Mouse (Mus musculus) neural tube, embryonic 11.5 days (tissue): Measurements from ENCODE around the gene Ctf1. TPM values are rescaled to one million over a fixed set of nuclear protein-coding genes. Genes with fewer than 3 reads are reported as not detected.
A peak's percentile ranks its signal among the peaks of the same experiment; 100 is the strongest.

ENCODE experiments used
- ATAC-seq: fragments of 200-750 bp; cut with Nextera tagmentation; 2 replicates; pipeline ENCODE4 v1.8.0; 2017; ENCODE audit warnings: moderate number of reproducible peaks, mild to moderate bottlenecking, moderate TSS enrichment, moderate library complexity; ENCODE audit not compliant: insufficient read depth, low FRiP score, low TSS enrichment
- DNase-seq: peaks from one replicate; pipeline ENCODE4 v3.0.0-alpha.2; 2015; ENCODE audit warnings: low spot score
- H3K27ac ChIP-seq: fragments of 300-500 bp; sonication (generic); 2 replicates; pipeline ENCODE4 v1.5.1; 2014; ENCODE audit warnings: low read depth, mild to moderate bottlenecking, low read length
- H3K27me3 ChIP-seq: fragments of 300-500 bp; sonication (generic); 2 replicates; pipeline ENCODE4 v1.6.1; 2014; ENCODE audit warnings: mild to moderate bottlenecking, low read length, mixed read lengths; ENCODE audit not compliant: control insufficient read depth, insufficient read depth
- H3K36me3 ChIP-seq: fragments of 300-500 bp; sonication (generic); 2 replicates; pipeline ENCODE4 v1.6.1; 2014; ENCODE audit warnings: mild to moderate bottlenecking, low read length, moderate library complexity, mixed read lengths; ENCODE audit not compliant: control insufficient read depth, insufficient read depth
- H3K4me1 ChIP-seq: fragments of 300-500 bp; sonication (generic); 2 replicates; pipeline ENCODE4 v1.6.1; 2014; ENCODE audit warnings: low read length, mixed read lengths; ENCODE audit not compliant: control insufficient read depth, insufficient read depth
- H3K4me2 ChIP-seq: fragments of 300-500 bp; sonication (generic); 2 replicates; pipeline ENCODE4 v1.6.1; 2014; ENCODE audit warnings: low read depth, mild to moderate bottlenecking, moderate library complexity
- H3K4me3 ChIP-seq: fragments of 300-500 bp; sonication (generic); 2 replicates; pipeline ENCODE4 v1.5.1; 2014; ENCODE audit warnings: low read depth, low read length
- H3K9ac ChIP-seq: fragments of 300-500 bp; sonication (generic); 2 replicates; pipeline ENCODE4 v1.6.1; 2014; ENCODE audit warnings: mild to moderate bottlenecking, low read length
- H3K9me3 ChIP-seq: fragments of 300-500 bp; sonication (generic); 2 replicates; pipeline ENCODE4 v1.6.1; 2016; ENCODE audit warnings: low read length; ENCODE audit not compliant: control insufficient read depth
- WGBS: fragments of 180-500 bp; shearing (Covaris S2); extraction: QIAGEN DNeasy Blood & Tissue Kit; methylation state at CpG from one replicate; pipeline ENCODE4 v1.1.7; 2014; 5-methylcytosine and 5-hydroxymethylcytosine counted together
- microRNA counts: library from miRNA; unstranded; fragments of <30 nt; microRNA quantifications from one replicate; lab custom pipeline; 2015
- microRNA-seq: library from miRNA; unstranded; fragments of <30 nt; microRNA quantifications from one replicate; pipeline ENCODE4, GENCODE M21; 2016
- polyA plus RNA-seq: library from polyadenylated mRNA; unstranded; fragments of >200 nt; fragmentation: Nextera tagmentation; extraction: Ambion mirVana; gene quantifications from 2 replicates; pipeline ENCODE4 v1.2.1, GENCODE M21; 2014

Ctf1 gene
- polyA plus RNA-seq, 1 experiment from 2014 or later: 6.0 TPM

GRCm38 (mm10) chr7:127766851-127767609, 54.5 kb downstream of the Ctf1 start:
- ATAC-seq (no peak), DNase-seq (no peak)
- Histone ChIP-seq H3K9me3 (no peaks in the 10 kb centered on the region), H3K4me3 (no peak overlapping the region), H3K36me3 (peaks cover 27% of the 10 kb centered on the region), H3K4me1 (peaks cover 13% of the 10 kb centered on the region), H3K27me3 (no peaks in the 10 kb centered on the region), H3K4me2 (no peak overlapping the region), H3K9ac (no peak overlapping the region), H3K27ac (no peak overlapping the region)
- 82% methylated on average over 17 of the region's 17 CpGs for WGBS

MicroRNAs within 50 kb of the gene (microRNA counts, 519-probe panel; counts per million panel counts)
- 3,260 counts per million, percentile 66 among the panel's probes with 10 or more counts for microRNA mmu-miR-762 (lab: Ali Mortazavi, UCI)

Small RNAs within 50 kb of the gene (microRNA-seq; reads per million reads assigned to microRNA genes)
- gene Mir762: not detected

Other genes with a start within 250 kb of the Ctf1 start
- gene Fbrs, start 233.5 kb upstream of the Ctf1 start, polyA plus RNA-seq: 15.4 and 17.1 TPM in 2 replicates
- gene Srcap, start 200.8 kb upstream of the Ctf1 start, polyA plus RNA-seq: 58.3 and 66.0 TPM in 2 replicates
- 18.4 TPM in 2 replicates for gene Gm42715, start 193.2 kb upstream of the Ctf1 start, polyA plus RNA-seq
- gene Tmem265, start 151.3 kb upstream of the Ctf1 start, polyA plus RNA-seq: 6.9 and 9.2 TPM in 2 replicates
- 45.1 and 55.1 TPM in 2 replicates for gene Phkg2, start 139.4 kb upstream of the Ctf1 start, polyA plus RNA-seq
- 12.2 and 12.8 TPM in 2 replicates for gene Ccdc189, start 124.1 kb upstream of the Ctf1 start, polyA plus RNA-seq
- gene Rnf40, start 124.0 kb upstream of the Ctf1 start, polyA plus RNA-seq: 45.3 and 50.9 TPM in 2 replicates
- 34.5 and 37.9 TPM in 2 replicates for gene Zfp629, start 96.9 kb upstream of the Ctf1 start, polyA plus RNA-seq
- 54.5 and 55.5 TPM in 2 replicates for gene Bcl7c, start 3.8 kb upstream of the Ctf1 start, polyA plus RNA-seq
- 0.18 TPM in 1 of 2 replicates, not detected in the other for gene Ctf2, start 19.4 kb downstream of the Ctf1 start, polyA plus RNA-seq
- 6.7 and 7.7 TPM in 2 replicates for gene Fbxl19, start 31.8 kb downstream of the Ctf1 start, polyA plus RNA-seq
- gene Orai3, start 57.1 kb downstream of the Ctf1 start, polyA plus RNA-seq: 5.5 and 6.5 TPM in 2 replicates
- 27.2 and 28.5 TPM in 2 replicates for gene Setd1a, start 63.9 kb downstream of the Ctf1 start, polyA plus RNA-seq
- gene Gm49388, start 72.9 kb downstream of the Ctf1 start, polyA plus RNA-seq: not detected in 2 replicates
- gene Hsd3b7, start 87.9 kb downstream of the Ctf1 start, polyA plus RNA-seq: 7.1 and 8.3 TPM in 2 replicates
- gene Stx4a, start 111.6 kb downstream of the Ctf1 start, polyA plus RNA-seq: 10.4 and 10.7 TPM in 2 replicates
- 7.8 and 8.1 TPM in 2 replicates for gene Stx1b, start 111.8 kb downstream of the Ctf1 start, polyA plus RNA-seq
- 19.8 and 21.9 TPM in 2 replicates for gene Zfp646, start 163.5 kb downstream of the Ctf1 start, polyA plus RNA-seq
- gene Zfp668, start 164.1 kb downstream of the Ctf1 start, polyA plus RNA-seq: 26.6 and 30.6 TPM in 2 replicates
- gene Prss53, start 178.2 kb downstream of the Ctf1 start, polyA plus RNA-seq: 0.46 and 0.61 TPM in 2 replicates
- gene Gm21974, start 182.7 kb downstream of the Ctf1 start, polyA plus RNA-seq: not detected in 2 replicates
- gene Vkorc1, start 182.9 kb downstream of the Ctf1 start, polyA plus RNA-seq: 53.9 and 59.6 TPM in 2 replicates
- 99.7 and 109 TPM in 2 replicates for gene Bckdk, start 191.3 kb downstream of the Ctf1 start, polyA plus RNA-seq
- 52.3 and 56.6 TPM in 2 replicates for gene Kat8, start 199.8 kb downstream of the Ctf1 start, polyA plus RNA-seq
- 1.6 and 2.0 TPM in 2 replicates for gene Prss8, start 217.4 kb downstream of the Ctf1 start, polyA plus RNA-seq
- 11.6 and 11.7 TPM in 2 replicates for gene Prss36, start 234.0 kb downstream of the Ctf1 start, polyA plus RNA-seq